Mouse (Mus musculus): ENCODE measurements around the gene Ubtf.

The Ubtf gene

GRCm38 (mm10) chr11:102317298-102317900 lies 2.1 kb downstream of the Ubtf start:
- DNase-seq: peak; percentile 79

GRCm38 (mm10) chr11:102316572-102317297 lies 2.8 kb downstream of the Ubtf start:
- DNase-seq: peak; percentile 96

GRCm38 (mm10) chr11:102315690-102316571 lies 3.6 kb downstream of the Ubtf start:
- no peak for DNase-seq

- DNase-seq: no peak
Observed at GRCm38 (mm10) chr11:102314321-102314720, 5.2 kb downstream of the Ubtf start.

GRCm38 (mm10) chr11:102312586-102312985 lies 7.0 kb downstream of the Ubtf start:
- DNase-seq: no peak

- DNase-seq: no peak
Observed at GRCm38 (mm10) chr11:102311966-102312365, 7.6 kb downstream of the Ubtf start.

GRCm38 (mm10) chr11:102310768-102311695 lies 8.5 kb downstream of the Ubtf start:
- peak; percentile 41 for DNase-seq

GRCm38 (mm10) chr11:102309821-102310617 lies 9.5 kb downstream of the Ubtf start:
- no peak for DNase-seq

GRCm38 (mm10) chr11:102308979-102309378 lies 10.6 kb downstream of the Ubtf start:
- peak; percentile 99 for DNase-seq

GRCm38 (mm10) chr11:102308104-102308503 lies 11.4 kb downstream of the Ubtf start:
- no peak for DNase-seq

- DNase-seq: no peak
Observed at GRCm38 (mm10) chr11:102305359-102305758, 14.2 kb downstream of the Ubtf start.

- DNase-seq: no peak
Observed at GRCm38 (mm10) chr11:102304141-102304540, 15.4 kb downstream of the Ubtf start.

- peak; percentile 82 for DNase-seq
Observed at GRCm38 (mm10) chr11:102299839-102300238, 19.7 kb downstream of the Ubtf start.

GRCm38 (mm10) chr11:102297577-102298556 lies 21.7 kb downstream of the Ubtf start:
- no peak for DNase-seq

- DNase-seq: peak; percentile 100
Observed at GRCm38 (mm10) chr11:102296491-102297472, 22.8 kb downstream of the Ubtf start, which contains the start of gene Atxn7l3. Gene Atxn7l3, minus strand, starts transcription at chr11:102296631.

GRCm38 (mm10) chr11:102295598-102296471 lies 23.7 kb downstream of the Ubtf start:
- DNase-seq: peak; percentile 82

GRCm38 (mm10) chr11:102294887-102295597 lies 24.5 kb downstream of the Ubtf start:
- DNase-seq: peak; percentile 46
